Mouse (Mus musculus) c-Kit-negative CD71-positive TER-119-positive erythroid progenitor cells, embryonic 14.5 days (primary cell): ENCODE data around the gene Zc3h18.

ENCODE experiments used
- DNase-seq: peaks from one replicate; pipeline ENCODE4 v3.0.0-alpha.2; 2013; ENCODE audit warnings: low read depth, low spot score

The Zc3h18 gene

GRCm38 (mm10) chr8:122436146-122436545 is 59.7 kb downstream of the Zc3h18 start:
- DNase-seq = no peak

- no peak for DNase-seq
Observed at GRCm38 (mm10) chr8:122436586-122437125, 60.2 kb downstream of the Zc3h18 start.

GRCm38 (mm10) chr8:122437708-122438331 is 61.4 kb downstream of the Zc3h18 start:
- no peak for DNase-seq

- DNase-seq = no peak
Observed at GRCm38 (mm10) chr8:122439336-122439735, 62.9 kb downstream of the Zc3h18 start.

- no peak for DNase-seq
Observed at GRCm38 (mm10) chr8:122441326-122441725, 64.9 kb downstream of the Zc3h18 start.

- no peak for DNase-seq
Observed at GRCm38 (mm10) chr8:122442356-122442755, 65.9 kb downstream of the Zc3h18 start.

- no peak for DNase-seq
Observed at GRCm38 (mm10) chr8:122442781-122443180, 66.4 kb downstream of the Zc3h18 start.

- peak; percentile 94 for DNase-seq
Observed at GRCm38 (mm10) chr8:122443262-122444006, 67.0 kb downstream of the Zc3h18 start, which contains the start of gene Mvd. Gene Mvd (minus strand): TSS chr8:122443422.

GRCm38 (mm10) chr8:122444058-122444748 is 67.8 kb downstream of the Zc3h18 start:
- DNase-seq = peak; percentile 32

- DNase-seq = no peak
Observed at GRCm38 (mm10) chr8:122445203-122445602, 68.8 kb downstream of the Zc3h18 start.

GRCm38 (mm10) chr8:122451161-122451703 is 74.8 kb downstream of the Zc3h18 start:
- DNase-seq = no peak

GRCm38 (mm10) chr8:122452154-122452553 is 75.7 kb downstream of the Zc3h18 start:
- no peak for DNase-seq

GRCm38 (mm10) chr8:122454409-122454808 is 78.0 kb downstream of the Zc3h18 start:
- DNase-seq = no peak

GRCm38 (mm10) chr8:122457171-122457570 is 80.8 kb downstream of the Zc3h18 start:
- no peak for DNase-seq

GRCm38 (mm10) chr8:122459218-122459900 is 83.0 kb downstream of the Zc3h18 start:
- no peak for DNase-seq

- no peak for DNase-seq
Observed at GRCm38 (mm10) chr8:122459990-122460389, 83.6 kb downstream of the Zc3h18 start.

GRCm38 (mm10) chr8:122460524-122461472 is 84.4 kb downstream of the Zc3h18 start, which contains the start of gene Snai3:
Gene Snai3 (minus strand): TSS chr8:122460733.
- no peak for DNase-seq

GRCm38 (mm10) chr8:122461473-122462148 is 85.2 kb downstream of the Zc3h18 start:
- DNase-seq = no peak

GRCm38 (mm10) chr8:122462510-122462909 is 86.1 kb downstream of the Zc3h18 start:
- DNase-seq = no peak
